In the genomic region with DNA sequence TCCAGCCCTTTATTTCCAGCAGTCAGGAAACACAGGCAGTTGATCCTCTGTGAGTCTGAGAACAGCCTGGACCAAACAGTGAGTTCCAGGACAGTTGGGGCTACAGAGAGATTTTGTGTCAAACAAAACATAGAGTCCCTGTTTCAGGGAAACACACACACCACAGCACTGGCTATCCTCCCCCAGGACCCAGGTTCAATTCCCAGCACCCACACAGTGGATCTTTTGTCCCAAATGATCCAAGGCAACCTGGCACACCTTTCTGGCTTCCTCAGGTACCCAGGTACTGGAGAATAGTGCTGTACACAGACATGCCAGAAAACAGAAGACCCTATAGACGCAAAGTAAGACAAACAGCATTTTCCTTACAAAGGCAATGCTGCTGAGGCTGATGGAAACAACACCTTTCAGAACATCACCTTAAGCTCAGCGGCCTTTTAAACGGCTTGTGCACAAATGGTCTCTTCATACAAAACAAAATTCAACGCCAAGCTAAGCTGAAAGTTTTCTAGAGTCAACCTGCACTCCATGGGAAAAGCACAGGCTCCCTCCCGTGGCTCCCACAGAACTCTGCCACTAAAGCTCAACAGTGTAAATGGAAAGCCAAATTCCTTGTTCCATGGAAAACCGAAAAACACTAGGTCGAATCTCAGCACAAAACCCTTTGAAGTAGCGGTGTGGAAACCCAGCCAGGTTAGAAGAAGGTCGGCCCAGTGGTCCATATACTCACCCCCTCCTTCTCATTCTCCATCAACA, we compare ENCODE assay signal across 8 mouse cellular contexts. TPM values are rescaled to one million over a fixed set of nuclear protein-coding genes. Genes with fewer than 3 reads are reported as not detected.
DNase-seq lines count a peak whose midpoint lies in the region; ATAC-seq and TF ChIP-seq lines count a peak whose summit lies in the region.

No protein-coding gene starts in this region.

- H3K9me3 ChIP-seq in lung, embryonic 14.5 days (ENCODE audit: low read depth, low read length): no peaks in the 10 kb centered on the region
- no peaks in the 10 kb centered on the region for H3K9me3 ChIP-seq in embryonic facial prominence, embryonic 13.5 days
- no peaks in the 10 kb centered on the region for H3K9me3 ChIP-seq in intestine, postnatal 0 days (ENCODE audit: control insufficient read depth)
- no peaks in the 10 kb centered on the region for H3K9me3 ChIP-seq in neural tube, embryonic 14.5 days (ENCODE audit: control insufficient read depth, low read length)

- no peak for DNase-seq in lung, embryonic 14.5 days
- DNase-seq in lung, postnatal 36 days: no peak
- DNase-seq in left cerebral cortex, postnatal 10 days (ENCODE audit: extremely low spot score in 1 of 2, low spot score in 2 of 2): no peak
- DNase-seq in cerebellum, postnatal 10 days: no peak
- no peak for DNase-seq in cerebellum, adult 9-11 months

- no peak for ATAC-seq in lung, embryonic 14.5 days (ENCODE audit: insufficient read depth)
- ATAC-seq in embryonic facial prominence, embryonic 13.5 days (ENCODE audit: insufficient number of reproducible peaks, insufficient read depth, low FRiP score, low TSS enrichment, low read depth): no peak
- ATAC-seq in intestine, postnatal 0 days: no peak
- ATAC-seq in neural tube, embryonic 14.5 days (ENCODE audit: low read depth): no peak

- H3K4me1 ChIP-seq in lung, embryonic 14.5 days (ENCODE audit: insufficient read depth): 0 out of 2 replicates have a peak, but pooled peaks cover 6% of the 10 kb centered on the region
- H3K4me1 ChIP-seq in embryonic facial prominence, embryonic 13.5 days: peaks cover 25% of the 10 kb centered on the region
- H3K4me1 ChIP-seq in intestine, postnatal 0 days (replicated peaks; ENCODE audit: control insufficient read depth, insufficient read depth, low read length): peaks cover 13% of the 10 kb centered on the region; the same call in 1 of the 2 replicates
- H3K4me1 ChIP-seq in neural tube, embryonic 14.5 days (ENCODE audit: control insufficient read depth, insufficient read depth, low read length): peaks cover 18% of the 10 kb centered on the region

- peak overlapping the region; percentile 96; the same call in 1 of the 2 replicates for H3K27ac ChIP-seq in lung, embryonic 14.5 days (ENCODE audit: low read depth)
- H3K27ac ChIP-seq in embryonic facial prominence, embryonic 13.5 days: peak overlapping the region; percentile 97
- H3K27ac ChIP-seq in intestine, postnatal 0 days (ENCODE audit: low read depth, low read length): peak overlapping the region; percentile 80
- 0 out of 2 replicates have a peak overlapping the region, but pooled peaks have one; percentile 100 for H3K27ac ChIP-seq in neural tube, embryonic 14.5 days (ENCODE audit: low read depth, low read length)

- H3K4me2 ChIP-seq in lung, embryonic 14.5 days: peak overlapping the region; percentile 89
- peak overlapping the region; percentile 93 for H3K4me2 ChIP-seq in embryonic facial prominence, embryonic 13.5 days
- H3K4me2 ChIP-seq in intestine, postnatal 0 days (replicated peaks; ENCODE audit: low read depth): peak overlapping the region; percentile 74
- peak overlapping the region; percentile 90 for H3K4me2 ChIP-seq in neural tube, embryonic 14.5 days (ENCODE audit: low read depth, low read length)

- intact Hi-C loops in left cerebral cortex, postnatal 10 days (cut with DNase I): loop anchor here (5.0 kb wide), 1 partner anchor 146 kb away; no protein-coding TSS in a partner anchor

- H3K9ac ChIP-seq in lung, embryonic 14.5 days: peak overlapping the region; percentile 74
- peak overlapping the region; percentile 88 for H3K9ac ChIP-seq in embryonic facial prominence, embryonic 13.5 days
- H3K9ac ChIP-seq in intestine, postnatal 0 days (ENCODE audit: low read depth, low read length): peak overlapping the region; percentile 85
- peak overlapping the region; percentile 97 for H3K9ac ChIP-seq in neural tube, embryonic 14.5 days (replicated peaks; ENCODE audit: low read depth, low read length)

- peak; percentile 20; the same call in 1 of the 2 replicates for TF ChIP-seq CTCF in lung, embryonic 14.5 days (IDR thresholded peaks at IDR 0.05; ENCODE audit: low read depth)
- TF ChIP-seq CTCF in intestine, postnatal 0 days (IDR thresholded peaks at IDR 0.05; ENCODE audit: low read depth): peak; percentile 41; the same call in 1 of the 2 replicates

- peaks cover 50% of the 10 kb centered on the region for H3K36me3 ChIP-seq in lung, embryonic 14.5 days (ENCODE audit: insufficient read depth)
- peaks cover 45% of the 10 kb centered on the region for H3K36me3 ChIP-seq in embryonic facial prominence, embryonic 13.5 days
- H3K36me3 ChIP-seq in intestine, postnatal 0 days (ENCODE audit: control insufficient read depth, insufficient read depth): peaks cover 40% of the 10 kb centered on the region
- peaks cover 25% of the 10 kb centered on the region for H3K36me3 ChIP-seq in neural tube, embryonic 14.5 days (ENCODE audit: control insufficient read depth, insufficient read depth, low read length)

- peak overlapping the region; percentile 88 for H3K4me3 ChIP-seq in lung, embryonic 14.5 days (ENCODE audit: low read depth, low read length)
- H3K4me3 ChIP-seq in embryonic facial prominence, embryonic 13.5 days: peak overlapping the region; percentile 87
- peak overlapping the region; percentile 89 for H3K4me3 ChIP-seq in intestine, postnatal 0 days (ENCODE audit: low read depth, low read length)
- peak overlapping the region; percentile 84 for H3K4me3 ChIP-seq in neural tube, embryonic 14.5 days (ENCODE audit: low read depth, low read length)

- 24% methylated on average over 9 of the region's 9 CpGs for WGBS in lung, embryonic 14.5 days
- WGBS in embryonic facial prominence, embryonic 13.5 days: 26% methylated on average over 9 of the region's 9 CpGs
- WGBS in intestine, postnatal 0 days: 21% methylated on average over 9 of the region's 9 CpGs
- 32% methylated on average over 9 of the region's 9 CpGs for WGBS in neural tube, embryonic 14.5 days

- no peaks in the 10 kb centered on the region for H3K27me3 ChIP-seq in lung, embryonic 14.5 days (ENCODE audit: insufficient read depth, low read length)
- no peaks in the 10 kb centered on the region for H3K27me3 ChIP-seq in embryonic facial prominence, embryonic 13.5 days
- H3K27me3 ChIP-seq in intestine, postnatal 0 days (replicated peaks; ENCODE audit: control insufficient read depth, insufficient read depth, low read length): no peaks in the 10 kb centered on the region
- H3K27me3 ChIP-seq in neural tube, embryonic 14.5 days (ENCODE audit: control insufficient read depth, insufficient read depth, low read length): no peaks in the 10 kb centered on the region

RNA-seq across cellular contexts. Expression of gene Cdk9, which starts 1.4 kb away (rescaled TPM):
- 81.7 and 84.3 TPM in 2 replicates for polyA plus RNA-seq in lung, embryonic 14.5 days (2014; fragmentation: Nextera tagmentation; extraction: Ambion mirVana)
- 102 and 114 TPM in 2 replicates for polyA plus RNA-seq in embryonic facial prominence, embryonic 13.5 days (2015; fragmentation: Nextera tagmentation; extraction: Ambion mirVana)
- 54.0 and 62.2 TPM in 2 replicates for polyA plus RNA-seq in intestine, postnatal 0 days (2015; fragmentation: Nextera tagmentation; extraction: Ambion mirVana)
- polyA plus RNA-seq in neural tube, embryonic 14.5 days (2014; fragmentation: Nextera tagmentation; extraction: Ambion mirVana): 54.4 and 57.5 TPM in 2 replicates
- 10 to 100 TPM; 89.3 to 92.5 TPM for total RNA-seq in left cerebral cortex, postnatal 10 days (2021)

RNA-seq across cellular contexts. Expression of gene Fpgs, which starts 7.5 kb away (rescaled TPM):
- polyA plus RNA-seq in lung, embryonic 14.5 days (2014; fragmentation: Nextera tagmentation; extraction: Ambion mirVana): 28.4 and 32.7 TPM in 2 replicates
- 29.7 and 34.1 TPM in 2 replicates for polyA plus RNA-seq in embryonic facial prominence, embryonic 13.5 days (2015; fragmentation: Nextera tagmentation; extraction: Ambion mirVana)
- polyA plus RNA-seq in intestine, postnatal 0 days (2015; fragmentation: Nextera tagmentation; extraction: Ambion mirVana): 12.4 and 15.2 TPM in 2 replicates
- 14.6 and 15.3 TPM in 2 replicates for polyA plus RNA-seq in neural tube, embryonic 14.5 days (2014; fragmentation: Nextera tagmentation; extraction: Ambion mirVana)
- total RNA-seq in left cerebral cortex, postnatal 10 days (2021): 10 to 100 TPM; 11.4 to 14.4 TPM

RNA-seq across cellular contexts. Expression of gene Sh2d3c, which starts 9.4 kb away (rescaled TPM):
- 37.6 and 38.8 TPM in 2 replicates for polyA plus RNA-seq in lung, embryonic 14.5 days (2014; fragmentation: Nextera tagmentation; extraction: Ambion mirVana)
- 19.4 and 21.8 TPM in 2 replicates for polyA plus RNA-seq in embryonic facial prominence, embryonic 13.5 days (2015; fragmentation: Nextera tagmentation; extraction: Ambion mirVana)
- 11.2 and 11.7 TPM in 2 replicates for polyA plus RNA-seq in intestine, postnatal 0 days (2015; fragmentation: Nextera tagmentation; extraction: Ambion mirVana)
- polyA plus RNA-seq in neural tube, embryonic 14.5 days (2014; fragmentation: Nextera tagmentation; extraction: Ambion mirVana): 41.2 and 51.2 TPM in 2 replicates
- 10 to 100 TPM; 33.0 to 37.3 TPM for total RNA-seq in left cerebral cortex, postnatal 10 days (2021)

RNA-seq across cellular contexts. Expression of gene 6330409D20Rik, which starts 29.3 kb away (rescaled TPM):
- polyA plus RNA-seq in lung, embryonic 14.5 days (2014; fragmentation: Nextera tagmentation; extraction: Ambion mirVana): 0.20 TPM in 1 of 2 replicates, not detected in the other
- 0.34 and 0.58 TPM in 2 replicates for polyA plus RNA-seq in embryonic facial prominence, embryonic 13.5 days (2015; fragmentation: Nextera tagmentation; extraction: Ambion mirVana)
- 0.18 TPM in 2 replicates for polyA plus RNA-seq in intestine, postnatal 0 days (2015; fragmentation: Nextera tagmentation; extraction: Ambion mirVana)
- polyA plus RNA-seq in neural tube, embryonic 14.5 days (2014; fragmentation: Nextera tagmentation; extraction: Ambion mirVana): 3.9 TPM in 2 replicates
- total RNA-seq in left cerebral cortex, postnatal 10 days (2021): 1 to 10 TPM; 2.3 to 2.9 TPM

RNA-seq across cellular contexts. Expression of gene Tor2a, which starts 45.6 kb away (rescaled TPM):
- 66.2 and 71.0 TPM in 2 replicates for polyA plus RNA-seq in lung, embryonic 14.5 days (2014; fragmentation: Nextera tagmentation; extraction: Ambion mirVana)
- 65.1 and 72.3 TPM in 2 replicates for polyA plus RNA-seq in embryonic facial prominence, embryonic 13.5 days (2015; fragmentation: Nextera tagmentation; extraction: Ambion mirVana)
- 59.2 and 60.4 TPM in 2 replicates for polyA plus RNA-seq in intestine, postnatal 0 days (2015; fragmentation: Nextera tagmentation; extraction: Ambion mirVana)
- polyA plus RNA-seq in neural tube, embryonic 14.5 days (2014; fragmentation: Nextera tagmentation; extraction: Ambion mirVana): 56.0 and 57.6 TPM in 2 replicates
- 10 to 100 TPM; 28.6 to 28.9 TPM for total RNA-seq in left cerebral cortex, postnatal 10 days (2021)
